Mouse (Mus musculus) brain, embryonic 14.5 days (tissue): ENCODE data around the gene Chmp4b.

Source experiments
- CTCF ChIP-seq: fragments of 200-500 bp; IDR thresholded peaks from 2 replicates; pipeline ENCODE4 v1.5.1; 2012; ENCODE audit warnings: inconsistent platforms, mild to moderate bottlenecking, moderate library complexity, borderline replicate concordance; ENCODE audit not compliant: insufficient read depth, insufficient read length; ENCODE audit errors: extremely low read depth
- POLR2A ChIP-seq: fragments of 200-500 bp; IDR thresholded peaks from 2 replicates; pipeline ENCODE4 v1.6.1; 2012; ENCODE audit warnings: mild to moderate bottlenecking, inconsistent platforms, borderline replicate concordance; ENCODE audit not compliant: poor library complexity, insufficient read depth, insufficient read length, severe bottlenecking; ENCODE audit errors: extremely low read depth

DNA sequence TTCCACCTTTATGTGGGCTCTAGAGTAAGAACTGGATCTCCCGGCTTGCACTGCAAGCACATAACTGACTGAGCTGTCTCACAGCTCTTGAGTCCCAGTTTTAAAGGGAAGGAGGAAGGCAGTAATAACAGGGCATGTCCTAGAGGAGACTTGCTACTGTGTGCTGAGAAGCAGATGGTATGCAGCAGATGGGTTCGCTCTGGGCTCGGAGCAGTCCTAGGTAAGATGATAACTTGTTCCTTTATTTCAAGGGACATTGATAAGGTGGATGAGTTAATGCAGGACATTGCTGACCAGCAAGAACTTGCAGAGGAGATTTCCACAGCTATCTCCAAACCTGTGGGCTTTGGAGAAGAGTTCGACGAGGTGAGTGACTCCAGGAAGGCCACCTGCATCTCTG is 39.5 kb downstream of the Chmp4b start:
- TF ChIP-seq CTCF, result no peak
- TF ChIP-seq POLR2A, result no peak
